9 mouse cellular contexts compared by ENCODE assay signal in genomic region chr10:68164723-68165706, GRCm38 (mm10).
DNase-seq lines count a peak whose midpoint lies in the region; ATAC-seq lines count a peak whose summit lies in the region.
"Had no signal": no experiment of that assay in that cellular context is flagged by ENCODE, and none has a peak within 500 bp of the region (broad histone marks: within the 10 kb centered on the region; RNA-seq: fewer than 3 reads in every experiment).

No protein-coding gene starts in this region.

- ATAC-seq in heart, embryonic 13.5 days (ENCODE audit: extremely low read depth, insufficient number of reproducible peaks, low FRiP score, low TSS enrichment), result no peak
- no peak for ATAC-seq in limb, embryonic 13.5 days (ENCODE audit: low FRiP score, low read depth)
- peak; percentile 30 for ATAC-seq in inflammation-experienced regulatory T-cells, adult 6 months
- ATAC-seq in hindbrain, embryonic 16.5 days, result no peak

- peaks cover 65% of the 10 kb centered on the region for H3K4me1 ChIP-seq in heart, embryonic 13.5 days
- H3K4me1 ChIP-seq in limb, embryonic 13.5 days, result peaks cover 54% of the 10 kb centered on the region
- peaks cover 49% of the 10 kb centered on the region for H3K4me1 ChIP-seq in limb, embryonic 10.5 days
- peaks cover 12% of the 10 kb centered on the region for H3K4me1 ChIP-seq in hindbrain, embryonic 16.5 days (ENCODE audit: control insufficient read depth, insufficient read depth, low read depth, low read length)

- no peak overlapping the region for H3K4me2 ChIP-seq in heart, embryonic 13.5 days
- no peak overlapping the region for H3K4me2 ChIP-seq in limb, embryonic 13.5 days (replicated peaks)
- H3K4me2 ChIP-seq in hindbrain, embryonic 16.5 days (ENCODE audit: low read length), result no peak overlapping the region

- no peak for DNase-seq in heart, postnatal 36 days
- no peak for DNase-seq in limb, embryonic 10.5 days (ENCODE audit: low spot score)
- DNase-seq in brain, adult 2 months (ENCODE audit: low read depth, low spot score), result peak; percentile 81
- DNase-seq in thymus, postnatal 4 days, result no peak
- DNase-seq: cerebellum, adult 18-20 months had no signal

- H3K9ac ChIP-seq in heart, embryonic 13.5 days, result no peak overlapping the region
- no peak overlapping the region for H3K9ac ChIP-seq in limb, embryonic 13.5 days
- no peak overlapping the region for H3K9ac ChIP-seq in hindbrain, embryonic 16.5 days (ENCODE audit: low read depth, low read length)

- no peaks in the 10 kb centered on the region for H3K9me3 ChIP-seq in heart, embryonic 13.5 days
- no peaks in the 10 kb centered on the region for H3K9me3 ChIP-seq in limb, embryonic 13.5 days
- H3K9me3 ChIP-seq in limb, embryonic 10.5 days (replicated peaks), result no peaks in the 10 kb centered on the region
- H3K9me3 ChIP-seq in hindbrain, embryonic 16.5 days (ENCODE audit: control insufficient read depth, low read length), result no peaks in the 10 kb centered on the region

- no peak overlapping the region for H3K4me3 ChIP-seq in heart, embryonic 13.5 days
- no peak overlapping the region for H3K4me3 ChIP-seq in limb, embryonic 13.5 days
- no peak overlapping the region for H3K4me3 ChIP-seq in limb, embryonic 10.5 days
- H3K4me3 ChIP-seq in hindbrain, embryonic 16.5 days (ENCODE audit: low read length), result no peak overlapping the region

- WGBS in heart, embryonic 13.5 days, result 74% methylated on average over 8 of the region's 8 CpGs
- WGBS in limb, embryonic 13.5 days, result 61% methylated on average over 8 of the region's 8 CpGs
- 80% methylated on average over 8 of the region's 8 CpGs for WGBS in limb, embryonic 10.5 days
- 64% methylated on average over 8 of the region's 8 CpGs for WGBS in hindbrain, embryonic 16.5 days

- H3K27ac ChIP-seq in heart, embryonic 13.5 days (replicated peaks), result peak overlapping the region; percentile 89
- H3K27ac ChIP-seq in limb, embryonic 13.5 days, result peak overlapping the region; percentile 67; the same call in 1 of the 2 replicates
- no peak overlapping the region for H3K27ac ChIP-seq in limb, embryonic 10.5 days
- H3K27ac ChIP-seq in hindbrain, embryonic 16.5 days (ENCODE audit: low read depth, low read length), result no peak overlapping the region; the same call in 1 of the 2 replicates

- no peaks in the 10 kb centered on the region; the same call in 1 of the 2 replicates for H3K36me3 ChIP-seq in heart, embryonic 13.5 days
- peaks cover 10% of the 10 kb centered on the region for H3K36me3 ChIP-seq in limb, embryonic 13.5 days
- peaks cover 5% of the 10 kb centered on the region; the same call in 1 of the 2 replicates for H3K36me3 ChIP-seq in limb, embryonic 10.5 days
- no peaks in the 10 kb centered on the region for H3K36me3 ChIP-seq in hindbrain, embryonic 16.5 days (ENCODE audit: control insufficient read depth, insufficient read depth, low read length)

- intact Hi-C loops in heart, postnatal 36 days (cut with DNase I), result loop anchor here (5.0 kb wide), 1 partner anchor 72 kb away; no protein-coding TSS in a partner anchor

- no peaks in the 10 kb centered on the region for H3K27me3 ChIP-seq in heart, embryonic 13.5 days (replicated peaks)
- no peaks in the 10 kb centered on the region for H3K27me3 ChIP-seq in limb, embryonic 13.5 days
- no peaks in the 10 kb centered on the region for H3K27me3 ChIP-seq in limb, embryonic 10.5 days (ENCODE audit: low read depth, poor library complexity, severe bottlenecking)
- no peaks in the 10 kb centered on the region for H3K27me3 ChIP-seq in hindbrain, embryonic 16.5 days (replicated peaks; ENCODE audit: control insufficient read depth, insufficient read depth, low read length)

Comparison
In these comparisons a context has a peak if more than half of its experiments do, and no peak if none do; other contexts are left out.
1. H3K27ac ChIP-seq: peak in heart, embryonic 13.5 days (single experiment) and limb, embryonic 13.5 days (single experiment); none in limb, embryonic 10.5 days (single experiment) and hindbrain, embryonic 16.5 days (single experiment).